Mouse (Mus musculus) limb, embryonic 10.5 days (tissue): Measurements from ENCODE around the gene Dbndd2. TPM values are rescaled to one million over a fixed set of nuclear protein-coding genes. Genes with fewer than 3 reads are reported as not detected.

Source experiments
- DNase-seq: peaks from one replicate; pipeline ENCODE4 v3.0.0-alpha.2; 2017; ENCODE audit warnings: low spot score
- H3K27ac ChIP-seq: fragments of 300-500 bp; sonication (generic); 2 replicates; pipeline ENCODE4 v1.5.1; 2016; ENCODE audit warnings: mild to moderate bottlenecking
- H3K27me3 ChIP-seq: fragments of 300-500 bp; sonication (generic); 2 replicates; pipeline ENCODE4 v1.6.1; 2016; ENCODE audit warnings: low read depth, mild to moderate bottlenecking; ENCODE audit not compliant: poor library complexity, severe bottlenecking
- H3K36me3 ChIP-seq: fragments of 300-500 bp; sonication (generic); 2 replicates; pipeline ENCODE4 v1.6.1; 2016; ENCODE audit warnings: mild to moderate bottlenecking, moderate library complexity
- H3K4me1 ChIP-seq: fragments of 300-500 bp; sonication (generic); 2 replicates; pipeline ENCODE4 v1.6.1; 2016
- H3K4me3 ChIP-seq: fragments of 300-500 bp; sonication (generic); 2 replicates; pipeline ENCODE4 v1.5.1; 2016; ENCODE audit warnings: mild to moderate bottlenecking, moderate library complexity
- H3K9me3 ChIP-seq: fragments of 300-500 bp; sonication (generic); replicated peaks from 2 replicates; pipeline ENCODE4 v1.6.1; 2016; ENCODE audit warnings: mild to moderate bottlenecking
- WGBS: fragments of 180-500 bp; shearing (Covaris S2); methylation state at CpG from one replicate; pipeline ENCODE4 v1.1.7; 2016; 5-methylcytosine and 5-hydroxymethylcytosine counted together
- polyA plus RNA-seq: library from polyadenylated mRNA; unstranded; fragments of >200 nt; fragmentation: Nextera tagmentation; extraction: Ambion mirVana; gene quantifications from 2 replicates; pipeline ENCODE4 v1.2.1, GENCODE M21; 2016

Dbndd2 gene
- polyA plus RNA-seq, 1 experiment from 2014 or later, result 0.70 TPM

GRCm38 (mm10) chr2:164540652-164541427, 54.9 kb downstream of the Dbndd2 start:
- Histone ChIP-seq H3K27ac (no peak overlapping the region), H3K4me1 (peaks cover 11% of the 10 kb centered on the region; the same call in 1 of the 2 replicates), H3K36me3 (no peaks in the 10 kb centered on the region), H3K27me3 (no peaks in the 10 kb centered on the region), H3K9me3 (no peaks in the 10 kb centered on the region), H3K4me3 (no peak overlapping the region)
- no peak for DNase-seq
- WGBS, result 48% methylated on average over 8 of the region's 8 CpGs

GRCm38 (mm10) chr2:164542132-164542531, 56.2 kb downstream of the Dbndd2 start:
- H3K9me3 ChIP-seq, result no peaks in the 10 kb centered on the region
- peaks cover 11% of the 10 kb centered on the region; the same call in 1 of the 2 replicates for H3K4me1 ChIP-seq
- H3K27ac ChIP-seq, result no peak overlapping the region
- no peaks in the 10 kb centered on the region for H3K27me3 ChIP-seq
- no peak for DNase-seq
- 80% methylated on average over 5 of the region's 5 CpGs for WGBS
- H3K36me3 ChIP-seq, result no peaks in the 10 kb centered on the region
- H3K4me3 ChIP-seq, result no peak overlapping the region

DNA sequence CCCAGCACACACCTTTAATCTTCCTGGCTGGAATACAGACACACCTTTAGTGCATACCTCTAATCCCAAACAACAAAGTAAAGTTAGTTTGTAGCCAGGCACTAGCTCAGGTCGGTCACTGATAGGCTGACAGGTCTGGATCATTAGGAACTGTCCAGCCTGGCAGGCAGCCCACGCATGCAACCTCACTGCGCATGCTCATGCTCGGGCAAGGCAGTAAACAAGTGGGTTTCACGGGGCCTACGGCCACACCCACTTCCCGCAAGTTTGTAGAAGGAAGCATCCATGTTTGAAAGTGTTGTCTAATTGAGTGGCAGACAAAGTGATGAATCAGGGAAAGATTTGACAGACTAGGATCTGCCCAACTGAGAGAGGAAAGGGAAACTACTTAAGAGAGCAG, 56.7 kb downstream of the Dbndd2 start:
- DNase-seq, result no peak
- Histone ChIP-seq H3K27me3 (no peaks in the 10 kb centered on the region), H3K27ac (no peak overlapping the region), H3K4me1 (peaks cover 11% of the 10 kb centered on the region; the same call in 1 of the 2 replicates), H3K9me3 (no peaks in the 10 kb centered on the region), H3K36me3 (no peaks in the 10 kb centered on the region), H3K4me3 (no peak overlapping the region)
- 89% methylated on average over 7 of the region's 7 CpGs for WGBS

Other genes with a start within 250 kb of the Dbndd2 start
- gene Svs2, start 247.6 kb upstream of the Dbndd2 start, polyA plus RNA-seq, result not detected in 2 replicates
- gene Svs3b, start 229.5 kb upstream of the Dbndd2 start, polyA plus RNA-seq, result not detected in 2 replicates
- not detected in 2 replicates for gene Svs4, start 207.6 kb upstream of the Dbndd2 start, polyA plus RNA-seq
- gene Svs3a, start 196.8 kb upstream of the Dbndd2 start, polyA plus RNA-seq, result not detected in 2 replicates
- not detected in 2 replicates for gene Svs6, start 169.4 kb upstream of the Dbndd2 start, polyA plus RNA-seq
- gene Svs5, start 153.4 kb upstream of the Dbndd2 start, polyA plus RNA-seq, result not detected in 2 replicates
- gene Slpi, start 97.0 kb upstream of the Dbndd2 start, polyA plus RNA-seq, result 0.46 TPM in 1 of 2 replicates, not detected in the other
- 0.03 TPM in 1 of 2 replicates, not detected in the other for gene Rbpjl, start 83.0 kb upstream of the Dbndd2 start, polyA plus RNA-seq
- gene Matn4, start 80.9 kb upstream of the Dbndd2 start, polyA plus RNA-seq, result 0.15 and 3.0 TPM in 2 replicates
- 22.1 and 24.2 TPM in 2 replicates for gene Sdc4, start 42.2 kb upstream of the Dbndd2 start, polyA plus RNA-seq
- 54.4 and 54.5 TPM in 2 replicates for gene Sys1, start 29.1 kb upstream of the Dbndd2 start, polyA plus RNA-seq
- gene Gm20458, start 25.1 kb upstream of the Dbndd2 start, polyA plus RNA-seq, result 2.2 and 3.2 TPM in 2 replicates
- gene Trp53tg5, start 12.4 kb upstream of the Dbndd2 start, polyA plus RNA-seq, result not detected in 2 replicates
- gene Pigt, start 11.4 kb downstream of the Dbndd2 start, polyA plus RNA-seq, result 35.7 and 37.5 TPM in 2 replicates
- 35.5 and 40.0 TPM in 2 replicates for gene Wfdc2, start 76.3 kb downstream of the Dbndd2 start, polyA plus RNA-seq
- not detected in 2 replicates for gene Spint3, start 87.4 kb downstream of the Dbndd2 start, polyA plus RNA-seq
- not detected in 2 replicates for gene Wfdc6a, start 99.3 kb downstream of the Dbndd2 start, polyA plus RNA-seq
- not detected in 2 replicates for gene Eppin, start 107.5 kb downstream of the Dbndd2 start, polyA plus RNA-seq
- not detected in 2 replicates for gene Wfdc6b, start 127.4 kb downstream of the Dbndd2 start, polyA plus RNA-seq
- gene Wfdc8, start 127.5 kb downstream of the Dbndd2 start, polyA plus RNA-seq, result not detected in 2 replicates
- not detected in 2 replicates for gene Wfdc16, start 152.7 kb downstream of the Dbndd2 start, polyA plus RNA-seq
- gene Wfdc10, start 169.9 kb downstream of the Dbndd2 start, polyA plus RNA-seq, result not detected in 2 replicates
- gene Wfdc9, start 170.5 kb downstream of the Dbndd2 start, polyA plus RNA-seq, result not detected in 2 replicates
- gene Wfdc11, start 188.0 kb downstream of the Dbndd2 start, polyA plus RNA-seq, result not detected in 2 replicates
- not detected in 2 replicates for gene Wfdc13, start 199.0 kb downstream of the Dbndd2 start, polyA plus RNA-seq
- gene Spint4, start 212.4 kb downstream of the Dbndd2 start, polyA plus RNA-seq, result not detected in 2 replicates
- gene Spint5, start 229.2 kb downstream of the Dbndd2 start, polyA plus RNA-seq, result not detected in 2 replicates